Mouse (Mus musculus) embryonic facial prominence, embryonic 10.5 days (tissue): Measurements from ENCODE around the gene Osbpl3. TPM values are rescaled to one million over a fixed set of nuclear protein-coding genes. Genes with fewer than 3 reads are reported as not detected.
"Not testable (repeated sequence)": the region's sequence is repeated elsewhere in the genome, so short reads cannot be mapped to it uniquely, and the experiment has no call there.

ENCODE experiments used
- DNase-seq: peaks from one replicate; pipeline ENCODE4 v3.0.0-alpha.2; 2017; ENCODE audit warnings: low spot score
- H3K27ac ChIP-seq: fragments of 300-500 bp; sonication (generic); replicated peaks from 2 replicates; pipeline ENCODE4 v1.5.1; 2016; ENCODE audit warnings: mild to moderate bottlenecking
- H3K27me3 ChIP-seq: fragments of 300-500 bp; sonication (generic); replicated peaks from 2 replicates; pipeline ENCODE4 v1.6.1; 2016; ENCODE audit warnings: low read depth, mild to moderate bottlenecking; ENCODE audit not compliant: poor library complexity, severe bottlenecking
- H3K36me3 ChIP-seq: fragments of 300-500 bp; sonication (generic); replicated peaks from 2 replicates; pipeline ENCODE4 v1.6.1; 2016; ENCODE audit warnings: mild to moderate bottlenecking, moderate library complexity
- H3K4me1 ChIP-seq: fragments of 300-500 bp; sonication (generic); 2 replicates; pipeline ENCODE4 v1.6.1; 2016
- H3K4me3 ChIP-seq: fragments of 300-500 bp; sonication (generic); 2 replicates; pipeline ENCODE4 v1.5.1; 2016; ENCODE audit warnings: mild to moderate bottlenecking, moderate library complexity
- H3K9me3 ChIP-seq: fragments of 300-500 bp; sonication (generic); 2 replicates; pipeline ENCODE4 v1.6.1; 2016; ENCODE audit warnings: mild to moderate bottlenecking
- WGBS: fragments of 180-500 bp; shearing (Covaris S2); methylation state at CpG from one replicate; pipeline ENCODE4 v1.1.7; 2016; 5-methylcytosine and 5-hydroxymethylcytosine counted together
- polyA plus RNA-seq: library from polyadenylated mRNA; unstranded; fragments of >200 nt; fragmentation: Nextera tagmentation; extraction: Ambion mirVana; gene quantifications from 2 replicates; pipeline ENCODE4 v1.2.1, GENCODE M21; 2016

Gene Osbpl3
- polyA plus RNA-seq, 1 experiment from 2014 or later, result 9.0 TPM

DNA sequence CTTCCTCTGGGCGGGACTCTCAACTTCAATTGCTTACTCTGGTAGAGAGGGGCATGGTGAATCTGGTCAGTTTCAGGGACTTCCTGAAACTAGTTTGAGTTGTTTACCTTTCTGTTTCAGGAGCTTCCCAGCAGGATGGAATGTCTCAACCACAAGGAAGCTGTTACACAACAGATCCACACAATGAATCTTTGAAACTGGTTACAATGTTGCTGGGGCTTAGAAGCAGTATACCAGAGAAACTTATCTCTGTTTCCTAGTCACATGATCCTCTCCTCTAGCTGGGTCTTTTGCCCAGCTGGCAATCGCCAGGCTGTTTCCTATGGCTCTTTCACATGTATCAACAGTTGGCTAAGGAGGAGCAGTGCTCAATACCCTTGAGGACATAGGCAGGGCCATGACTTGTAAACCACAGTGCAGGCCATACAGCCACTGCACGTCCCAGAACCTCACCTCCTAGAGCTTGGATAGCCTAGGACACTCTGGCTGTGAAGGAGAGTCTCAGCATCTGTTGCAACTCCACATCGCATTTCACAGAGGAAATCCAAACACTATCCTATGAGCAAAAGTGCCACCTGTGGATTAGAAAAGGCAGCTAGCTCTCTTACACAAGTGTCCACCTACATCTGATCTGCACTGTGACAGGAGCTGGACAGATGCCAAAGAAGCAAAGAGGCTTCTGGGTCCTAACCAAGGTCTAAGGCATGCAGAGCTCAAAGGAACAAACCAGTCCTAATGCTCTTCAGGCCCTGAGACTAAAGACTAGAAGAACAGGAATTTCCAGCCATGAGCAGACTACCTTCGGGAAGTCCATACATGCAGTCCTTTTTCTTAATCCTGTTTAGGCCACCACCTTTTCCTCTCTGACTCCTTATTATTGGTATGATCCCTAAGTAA is 14.8 kb downstream of the Osbpl3 start:
- H3K4me3 ChIP-seq, result no peak overlapping the region
- no peak for DNase-seq
- H3K36me3 ChIP-seq, result 0 out of 2 replicates have a peak, but pooled peaks cover 6% of the 10 kb centered on the region
- H3K27me3 ChIP-seq, result no peaks in the 10 kb centered on the region
- 89% methylated on average over 5 of the region's 5 CpGs for WGBS
- no peak overlapping the region for H3K27ac ChIP-seq
- no peaks in the 10 kb centered on the region; the same call in 1 of the 2 replicates for H3K4me1 ChIP-seq
- H3K9me3 ChIP-seq, result no peaks in the 10 kb centered on the region

DNA sequence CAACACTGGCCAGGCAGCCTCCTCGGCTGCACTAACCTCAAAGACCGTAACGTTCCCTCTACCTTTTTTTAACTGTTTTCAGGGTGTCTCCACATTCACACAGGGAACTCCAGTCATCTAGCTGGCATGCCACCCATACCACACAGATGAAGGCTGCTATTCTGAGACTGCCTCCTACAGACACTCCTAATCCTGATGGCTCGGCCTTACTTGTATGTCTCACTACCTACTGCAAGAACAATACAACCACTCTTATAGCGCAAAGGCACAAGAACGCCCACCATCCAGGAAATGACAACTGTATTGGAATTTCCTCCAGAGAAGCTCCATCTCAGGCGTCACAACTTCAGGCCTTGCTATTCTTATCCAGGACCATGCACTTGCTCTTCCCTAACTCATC is 15.8 kb downstream of the Osbpl3 start:
- Histone ChIP-seq H3K9me3 (no peaks in the 10 kb centered on the region), H3K27ac (no peak overlapping the region), H3K36me3 (0 out of 2 replicates have a peak, but pooled peaks cover 6% of the 10 kb centered on the region), H3K4me1 (no peaks in the 10 kb centered on the region; the same call in 1 of the 2 replicates), H3K4me3 (no peak overlapping the region), H3K27me3 (no peaks in the 10 kb centered on the region)
- no peak for DNase-seq
- 89% methylated on average over 7 of the region's 7 CpGs for WGBS

DNA sequence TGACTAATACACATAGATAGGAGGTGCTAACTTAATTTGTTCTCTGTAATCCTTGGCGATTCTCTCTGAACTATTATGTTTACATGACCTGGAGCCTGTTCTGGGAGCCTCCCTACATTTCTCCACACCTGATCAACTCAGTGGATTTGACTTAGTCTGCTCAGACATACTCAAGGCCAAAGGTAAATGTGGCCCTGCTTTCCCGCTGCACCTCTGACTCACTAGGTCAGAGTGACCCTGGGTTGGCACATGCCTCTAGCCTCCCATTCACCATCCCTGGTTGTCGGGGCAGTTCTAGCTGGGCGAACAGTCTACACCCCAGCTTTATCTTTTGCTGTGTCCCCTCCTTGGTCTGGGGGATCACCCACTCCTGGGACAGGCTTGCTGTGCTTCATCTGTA is 17.1 kb downstream of the Osbpl3 start:
- not testable (repeated sequence) for H3K4me1 ChIP-seq, H3K4me3 ChIP-seq, H3K9me3 ChIP-seq, H3K27me3 ChIP-seq, H3K27ac ChIP-seq, H3K36me3 ChIP-seq, DNase-seq
- WGBS, result 92% methylated on average over 4 of the region's 4 CpGs

DNA sequence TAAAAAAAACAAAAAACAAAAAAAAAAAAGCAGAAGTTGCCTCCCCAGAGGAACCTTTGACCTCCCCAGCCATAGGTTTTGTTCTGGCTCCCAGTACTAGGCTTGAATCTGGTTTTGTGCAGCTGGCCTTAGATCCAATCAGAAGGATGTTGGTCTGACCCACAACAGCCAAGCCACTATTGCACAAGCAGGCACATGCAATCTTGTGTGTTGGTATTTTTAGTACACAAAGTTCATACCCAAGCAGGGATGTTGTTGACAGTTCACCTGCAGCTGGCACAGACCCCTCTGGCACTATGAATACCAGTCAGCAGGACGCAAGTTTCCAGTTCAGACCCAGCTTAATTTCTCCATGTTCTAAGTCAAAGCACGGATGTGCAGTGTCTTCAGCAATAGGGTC is 18.2 kb downstream of the Osbpl3 start:
- Histone ChIP-seq H3K27me3 (no peaks in the 10 kb centered on the region), H3K27ac (no peak overlapping the region), H3K9me3 (no peaks in the 10 kb centered on the region), H3K4me3 (no peak overlapping the region), H3K36me3 (0 out of 2 replicates have a peak, but pooled peaks cover 6% of the 10 kb centered on the region), H3K4me1 (no peaks in the 10 kb centered on the region; the same call in 1 of the 2 replicates)
- WGBS, result 95% methylated on average over 2 of the region's 2 CpGs
- no peak for DNase-seq

DNA sequence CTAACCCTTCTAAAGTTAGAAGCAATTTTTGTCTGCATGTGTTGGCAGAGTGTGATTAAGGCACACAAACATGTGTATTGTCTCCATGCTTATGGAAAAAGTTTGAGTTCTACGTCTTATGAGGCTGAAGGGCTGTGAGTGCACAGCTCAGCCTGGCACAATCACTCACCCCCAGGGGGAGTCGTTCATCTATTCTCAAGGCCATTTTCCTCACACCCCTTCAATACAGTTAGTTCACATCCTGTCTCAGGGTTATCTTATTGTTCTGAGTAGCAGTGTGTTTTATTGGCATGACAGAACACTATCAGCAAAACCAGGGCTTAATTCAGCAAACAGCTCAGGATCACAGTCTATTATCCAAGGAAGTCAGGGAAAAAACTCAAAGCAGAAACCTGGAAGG is 19.3 kb downstream of the Osbpl3 start:
- no peak for DNase-seq
- H3K27ac ChIP-seq, result no peak overlapping the region
- 0 out of 2 replicates have a peak, but pooled peaks cover 6% of the 10 kb centered on the region for H3K36me3 ChIP-seq
- H3K27me3 ChIP-seq, result no peaks in the 10 kb centered on the region
- no peaks in the 10 kb centered on the region for H3K9me3 ChIP-seq
- no peak overlapping the region for H3K4me3 ChIP-seq
- H3K4me1 ChIP-seq, result 0 out of 2 replicates have a peak, but pooled peaks cover 4% of the 10 kb centered on the region
- WGBS, result 78% methylated on average over 2 of the region's 2 CpGs

DNA sequence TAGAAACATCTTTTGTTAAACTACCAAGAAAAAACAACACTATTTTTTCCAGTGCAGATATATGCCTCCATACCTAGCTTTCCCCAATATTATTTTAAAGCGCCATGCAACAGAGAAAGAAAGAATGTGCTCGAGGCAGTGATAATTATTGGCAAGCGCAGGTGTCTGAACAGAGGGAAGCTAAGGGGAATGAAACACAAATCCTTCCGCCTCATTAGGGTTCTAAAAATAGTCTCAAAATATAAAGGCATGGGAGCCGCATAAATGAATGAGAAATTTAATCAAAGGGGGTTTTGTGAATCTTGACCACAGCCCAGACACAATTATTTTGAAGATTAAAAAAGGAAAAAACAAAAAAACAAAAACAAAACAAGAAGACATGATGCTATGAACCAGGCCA is 23.5 kb downstream of the Osbpl3 start:
- Histone ChIP-seq H3K27ac (no peak overlapping the region), H3K36me3 (no peaks in the 10 kb centered on the region), H3K9me3 (no peaks in the 10 kb centered on the region), H3K27me3 (no peaks in the 10 kb centered on the region), H3K4me3 (no peak overlapping the region), H3K4me1 (0 out of 2 replicates have a peak, but pooled peaks cover 4% of the 10 kb centered on the region)
- WGBS, result 71% methylated on average over 5 of the region's 5 CpGs
- DNase-seq, result no peak

DNA sequence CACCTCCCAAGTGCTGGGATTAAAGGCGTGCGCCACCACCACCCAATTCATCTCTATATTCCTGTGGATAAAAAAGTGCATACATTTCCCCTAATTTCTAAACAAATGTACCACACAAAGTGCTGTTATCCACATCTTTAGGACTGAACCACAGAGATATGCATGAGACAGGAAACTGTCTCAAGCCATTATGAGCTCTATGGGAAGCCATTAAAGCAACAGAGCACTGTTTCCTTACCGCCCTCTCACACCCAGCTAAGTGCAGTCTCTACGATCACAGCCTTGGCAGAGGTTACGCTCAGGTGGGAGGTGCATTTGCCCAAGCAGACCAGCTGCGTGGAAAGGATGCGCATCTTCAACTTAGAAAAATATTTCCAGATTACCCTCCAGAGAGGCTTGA is 26.7 kb downstream of the Osbpl3 start:
- Histone ChIP-seq H3K4me1 (0 out of 2 replicates have a peak, but pooled peaks cover 4% of the 10 kb centered on the region), H3K27ac (no peak overlapping the region), H3K4me3 (no peak overlapping the region), H3K36me3 (no peaks in the 10 kb centered on the region), H3K27me3 (no peaks in the 10 kb centered on the region), H3K9me3 (no peaks in the 10 kb centered on the region)
- no peak for DNase-seq
- 93% methylated on average over 7 of the region's 7 CpGs for WGBS

DNA sequence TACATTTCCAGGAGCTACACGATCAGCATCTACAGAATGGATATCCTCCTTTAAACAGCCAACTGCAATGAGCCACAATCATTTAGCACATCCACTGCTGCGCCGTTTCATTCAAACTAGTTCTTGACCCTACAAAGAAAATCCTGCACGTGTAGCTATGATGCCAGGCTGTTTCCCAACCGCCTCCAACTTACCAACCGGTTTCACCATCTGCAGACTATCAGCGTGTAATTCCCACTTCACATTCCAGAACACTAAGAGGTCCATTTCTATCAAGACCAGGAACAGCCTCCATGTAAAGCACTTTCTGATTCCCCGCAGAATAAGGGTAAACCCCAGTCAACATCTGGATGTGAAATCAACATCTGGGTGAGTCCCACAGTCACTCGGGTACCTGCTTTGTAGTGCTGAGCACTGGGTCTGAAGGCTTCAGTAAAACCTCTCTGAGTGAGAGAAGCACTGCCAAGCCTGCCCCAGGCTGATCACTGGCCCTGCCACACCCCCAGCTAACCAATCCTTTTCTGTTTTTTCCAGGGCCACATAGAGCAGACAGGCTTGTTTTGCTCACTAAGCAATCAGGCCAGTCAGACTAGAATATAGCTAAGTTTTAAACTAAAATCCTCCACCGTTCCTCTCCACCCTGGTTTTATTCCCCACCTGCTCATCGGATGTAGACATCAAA is 28.8 kb downstream of the Osbpl3 start:
- DNase-seq, result no peak
- no peaks in the 10 kb centered on the region for H3K27me3 ChIP-seq
- H3K27ac ChIP-seq, result no peak overlapping the region
- no peaks in the 10 kb centered on the region for H3K36me3 ChIP-seq
- H3K9me3 ChIP-seq, result no peaks in the 10 kb centered on the region
- H3K4me3 ChIP-seq, result no peak overlapping the region
- H3K4me1 ChIP-seq, result no peaks in the 10 kb centered on the region
- WGBS, result 88% methylated on average over 11 of the region's 11 CpGs

DNA sequence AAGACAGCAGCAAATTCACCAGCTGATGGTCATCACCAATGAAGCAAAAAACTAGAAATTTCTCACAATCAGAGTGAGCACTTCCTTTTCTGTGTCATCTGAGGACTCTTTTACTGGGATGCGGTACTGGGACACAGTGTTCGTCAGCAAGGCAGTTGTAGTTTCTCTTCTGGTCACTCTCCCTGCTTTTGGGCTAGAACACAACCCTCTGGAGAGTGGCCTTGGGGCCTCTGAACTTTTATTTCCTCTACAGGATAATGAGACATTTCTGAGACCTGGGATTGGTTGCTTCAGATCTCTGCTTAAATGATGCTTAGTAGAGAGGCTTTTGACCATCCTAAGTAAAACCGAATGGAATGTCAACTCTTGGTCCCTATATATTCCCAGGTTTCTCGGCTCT is 29.4 kb downstream of the Osbpl3 start:
- Histone ChIP-seq H3K36me3 (no peaks in the 10 kb centered on the region), H3K27me3 (no peaks in the 10 kb centered on the region), H3K27ac (no peak overlapping the region), H3K9me3 (no peaks in the 10 kb centered on the region), H3K4me3 (no peak overlapping the region), H3K4me1 (no peaks in the 10 kb centered on the region)
- 91% methylated on average over 4 of the region's 4 CpGs for WGBS
- no peak for DNase-seq

DNA sequence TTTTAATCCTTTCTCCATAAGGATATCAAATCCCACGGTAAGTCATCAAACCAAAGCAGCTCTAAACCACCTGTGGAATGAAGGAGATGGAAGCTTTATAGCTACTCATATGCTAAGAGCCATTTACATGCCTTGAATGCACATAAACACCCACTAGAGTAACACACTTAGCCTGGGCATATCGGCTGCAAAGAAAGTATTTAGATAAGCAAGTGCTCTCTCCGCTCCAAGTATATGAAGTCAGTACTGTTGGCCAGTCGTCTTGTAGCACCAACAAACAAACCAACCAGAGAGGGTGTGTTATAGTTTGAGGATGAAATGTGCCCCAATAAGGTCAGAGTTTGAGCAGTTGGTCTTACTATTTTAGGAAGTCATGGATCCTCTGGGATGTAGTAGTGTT is 31.7 kb downstream of the Osbpl3 start:
- H3K27ac ChIP-seq, result no peak overlapping the region
- H3K4me3 ChIP-seq, result no peak overlapping the region
- no peak for DNase-seq
- H3K9me3 ChIP-seq, result no peaks in the 10 kb centered on the region
- no peaks in the 10 kb centered on the region for H3K27me3 ChIP-seq
- peaks cover 14% of the 10 kb centered on the region for H3K4me1 ChIP-seq
- WGBS, result 92% methylated on average over 4 of the region's 4 CpGs
- H3K36me3 ChIP-seq, result no peaks in the 10 kb centered on the region

DNA sequence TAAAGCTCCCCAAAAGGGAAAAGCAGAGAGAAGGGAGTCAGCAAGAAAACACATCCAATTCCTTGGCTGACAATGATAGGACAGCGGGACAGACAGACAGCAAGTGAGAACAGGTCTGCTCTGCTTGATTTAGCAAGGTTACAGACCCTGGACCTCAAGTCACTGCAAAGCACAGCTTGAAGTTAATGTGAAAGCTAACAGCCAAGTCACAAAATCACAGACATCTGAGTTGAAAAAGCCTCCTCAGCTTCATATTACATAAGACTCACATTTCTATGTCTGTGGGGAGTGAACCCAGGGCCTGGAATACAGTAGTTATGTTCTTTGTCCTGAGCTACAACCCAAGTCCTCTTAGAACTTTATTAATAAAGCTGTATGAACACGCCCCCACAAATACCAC is 35.6 kb downstream of the Osbpl3 start:
- no peaks in the 10 kb centered on the region for H3K27me3 ChIP-seq
- 80% methylated on average over 2 of the region's 2 CpGs for WGBS
- H3K9me3 ChIP-seq, result no peaks in the 10 kb centered on the region
- no peak for DNase-seq
- H3K4me1 ChIP-seq, result peaks cover 17% of the 10 kb centered on the region
- no peak overlapping the region for H3K27ac ChIP-seq
- no peaks in the 10 kb centered on the region; the same call in 1 of the 2 replicates for H3K36me3 ChIP-seq
- H3K4me3 ChIP-seq, result no peak overlapping the region

DNA sequence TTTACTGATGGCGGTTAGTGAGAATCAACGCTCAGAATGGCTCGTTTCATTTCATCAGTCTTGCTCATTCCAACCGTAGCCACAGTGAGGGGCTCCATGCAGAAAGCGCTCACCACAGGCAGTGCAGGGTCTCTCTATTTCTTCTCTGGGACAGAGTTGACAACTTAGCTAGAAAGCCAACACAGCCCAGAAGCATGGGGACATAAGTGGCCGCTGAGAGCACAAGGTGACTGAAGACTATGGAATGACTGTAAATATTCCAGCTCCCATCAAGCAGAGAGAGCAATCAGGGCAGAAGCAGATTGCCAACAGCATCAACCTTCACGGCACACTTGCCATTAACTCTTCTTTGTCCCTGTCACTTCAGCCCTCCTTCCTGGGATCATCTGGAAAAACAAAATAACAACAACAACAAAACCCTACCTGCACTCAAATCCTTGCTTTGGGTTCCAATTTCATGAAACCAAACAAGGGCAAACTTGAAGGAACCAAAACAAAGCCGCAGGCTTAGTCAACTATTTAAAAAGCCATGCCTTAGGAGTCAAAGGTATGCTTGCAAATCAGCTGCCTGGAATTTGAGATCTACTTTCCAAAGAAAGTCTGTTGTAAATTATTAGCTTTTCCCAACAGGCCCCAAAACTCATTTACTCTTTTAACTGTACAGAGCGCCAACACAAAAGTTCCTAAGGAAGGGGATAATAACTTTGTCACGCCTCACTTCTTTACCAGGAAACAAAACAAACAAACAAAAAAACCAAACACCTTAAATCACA is 36.3 kb downstream of the Osbpl3 start:
- Histone ChIP-seq H3K9me3 (no peaks in the 10 kb centered on the region), H3K4me1 (peaks cover 17% of the 10 kb centered on the region), H3K27me3 (no peaks in the 10 kb centered on the region), H3K4me3 (no peak overlapping the region), H3K27ac (no peak overlapping the region), H3K36me3 (no peaks in the 10 kb centered on the region; the same call in 1 of the 2 replicates)
- DNase-seq, result no peak
- 81% methylated on average over 10 of the region's 10 CpGs for WGBS
